Mouse (Mus musculus): ENCODE measurements around the gene Leng9. TPM values are rescaled to one million over a fixed set of nuclear protein-coding genes. Genes with fewer than 3 reads are reported as not detected.

The Leng9 gene
- polyA plus RNA-seq, 1 experiment from 2014 or later: 0.98 TPM

GRCm38 (mm10) chr7:4132581-4132980 is 17.6 kb downstream of the Leng9 start:
- no peak overlapping the region for H3K9ac ChIP-seq
- no peak overlapping the region for H3K4me2 ChIP-seq
- H3K27ac ChIP-seq (replicated peaks): no peak overlapping the region
- no peak overlapping the region for H3K4me3 ChIP-seq (replicated peaks)
- WGBS (ENCODE audit: insufficient replicate concordance): 78% methylated on average over 3 of the region's 3 CpGs
- H3K4me1 ChIP-seq (replicated peaks): peaks cover 26% of the 10 kb centered on the region
- ATAC-seq (ENCODE audit: insufficient read depth): no peak
- no peaks in the 10 kb centered on the region for H3K27me3 ChIP-seq
- H3K9me3 ChIP-seq (replicated peaks): no peaks in the 10 kb centered on the region
- no peaks in the 10 kb centered on the region for H3K36me3 ChIP-seq (replicated peaks)

- 81% methylated on average over 8 of the region's 8 CpGs for WGBS (ENCODE audit: insufficient replicate concordance)
- no peak for ATAC-seq (ENCODE audit: insufficient read depth)
These were observed 18.2 kb downstream of the Leng9 start for GRCm38 (mm10) chr7:4131964-4132363.

GRCm38 (mm10) chr7:4130686-4131452 is 19.3 kb downstream of the Leng9 start:
- H3K4me2 ChIP-seq: no peak overlapping the region
- H3K9ac ChIP-seq: no peak overlapping the region
- no peaks in the 10 kb centered on the region for H3K36me3 ChIP-seq (replicated peaks)
- H3K9me3 ChIP-seq (replicated peaks): no peaks in the 10 kb centered on the region
- no peak overlapping the region for H3K4me3 ChIP-seq (replicated peaks)
- ATAC-seq (ENCODE audit: insufficient read depth): peak; percentile 56; the same call in 1 of the 2 replicates
- 32% methylated on average over 13 of the region's 13 CpGs for WGBS (ENCODE audit: insufficient replicate concordance)
- H3K27ac ChIP-seq (replicated peaks): no peak overlapping the region
- H3K27me3 ChIP-seq: no peaks in the 10 kb centered on the region
- peaks cover 18% of the 10 kb centered on the region for H3K4me1 ChIP-seq (replicated peaks)

More at GRCm38 (mm10) chr7:4131964-4132363, 18.2 kb downstream of the Leng9 start:
- H3K4me3 ChIP-seq (replicated peaks): no peak overlapping the region
- no peak overlapping the region for H3K27ac ChIP-seq (replicated peaks)
- H3K4me1 ChIP-seq (replicated peaks): peaks cover 23% of the 10 kb centered on the region
- H3K4me2 ChIP-seq: no peak overlapping the region
- H3K27me3 ChIP-seq: no peaks in the 10 kb centered on the region
- no peaks in the 10 kb centered on the region for H3K9me3 ChIP-seq (replicated peaks)
- H3K9ac ChIP-seq: no peak overlapping the region
- no peaks in the 10 kb centered on the region for H3K36me3 ChIP-seq (replicated peaks)

- no peak overlapping the region for H3K4me2 ChIP-seq
- WGBS (ENCODE audit: insufficient replicate concordance): 49% methylated on average over 6 of the region's 6 CpGs
- no peaks in the 10 kb centered on the region for H3K36me3 ChIP-seq (replicated peaks)
- H3K4me1 ChIP-seq (replicated peaks): 0 out of 2 replicates have a peak, but pooled peaks cover 7% of the 10 kb centered on the region
- H3K27ac ChIP-seq (replicated peaks): no peak overlapping the region
- H3K27me3 ChIP-seq: no peaks in the 10 kb centered on the region
- no peak for ATAC-seq (ENCODE audit: insufficient read depth)
- H3K9me3 ChIP-seq (replicated peaks): no peaks in the 10 kb centered on the region
- H3K9ac ChIP-seq: no peak overlapping the region
- no peak overlapping the region for H3K4me3 ChIP-seq (replicated peaks)
These were observed 21.3 kb downstream of the Leng9 start for GRCm38 (mm10) chr7:4128860-4129259.

GRCm38 (mm10) chr7:4127894-4128293 is 22.3 kb downstream of the Leng9 start:
- no peak for ATAC-seq (ENCODE audit: insufficient read depth)
- no peak overlapping the region for H3K4me2 ChIP-seq
- no peak overlapping the region for H3K27ac ChIP-seq (replicated peaks)
- no peak overlapping the region for H3K9ac ChIP-seq
- no peak overlapping the region for H3K4me3 ChIP-seq (replicated peaks)
- 0 out of 2 replicates have a peak, but pooled peaks cover 7% of the 10 kb centered on the region for H3K4me1 ChIP-seq (replicated peaks)
- 0 out of 2 replicates have a peak, but pooled peaks cover 5% of the 10 kb centered on the region for H3K27me3 ChIP-seq
- no peaks in the 10 kb centered on the region for H3K36me3 ChIP-seq (replicated peaks)
- WGBS (ENCODE audit: insufficient replicate concordance): 65% methylated on average over 4 of the region's 4 CpGs
- no peaks in the 10 kb centered on the region for H3K9me3 ChIP-seq (replicated peaks)

GRCm38 (mm10) chr7:4126992-4127785 is 23.0 kb downstream of the Leng9 start:
- 0 out of 2 replicates have a peak, but pooled peaks cover 7% of the 10 kb centered on the region for H3K4me1 ChIP-seq (replicated peaks)
- H3K4me2 ChIP-seq: no peak overlapping the region
- no peak for ATAC-seq (ENCODE audit: insufficient read depth)
- no peaks in the 10 kb centered on the region for H3K9me3 ChIP-seq (replicated peaks)
- H3K36me3 ChIP-seq (replicated peaks): no peaks in the 10 kb centered on the region
- peaks cover 12% of the 10 kb centered on the region; the same call in 1 of the 2 replicates for H3K27me3 ChIP-seq
- H3K4me3 ChIP-seq (replicated peaks): no peak overlapping the region
- H3K9ac ChIP-seq: no peak overlapping the region
- H3K27ac ChIP-seq (replicated peaks): no peak overlapping the region
- 65% methylated on average over 11 of the region's 11 CpGs for WGBS (ENCODE audit: insufficient replicate concordance)

- no peak for ATAC-seq (ENCODE audit: insufficient read depth)
- no peaks in the 10 kb centered on the region for H3K36me3 ChIP-seq (replicated peaks)
- peaks cover 28% of the 10 kb centered on the region for H3K27me3 ChIP-seq
- H3K4me1 ChIP-seq (replicated peaks): no peaks in the 10 kb centered on the region
- H3K4me3 ChIP-seq (replicated peaks): no peak overlapping the region
- no peak overlapping the region for H3K4me2 ChIP-seq
- H3K9ac ChIP-seq: no peak overlapping the region
- WGBS (ENCODE audit: insufficient replicate concordance): 21% methylated on average over 9 of the region's 9 CpGs
- H3K9me3 ChIP-seq (replicated peaks): no peaks in the 10 kb centered on the region
- H3K27ac ChIP-seq (replicated peaks): no peak overlapping the region
These were observed 24.9 kb downstream of the Leng9 start for GRCm38 (mm10) chr7:4125306-4125705.

- H3K27me3 ChIP-seq: peaks cover 32% of the 10 kb centered on the region
- no peak for ATAC-seq (ENCODE audit: insufficient read depth)
- H3K4me1 ChIP-seq (replicated peaks): no peaks in the 10 kb centered on the region
- no peak overlapping the region for H3K4me3 ChIP-seq (replicated peaks)
- H3K4me2 ChIP-seq: no peak overlapping the region
- H3K9ac ChIP-seq: no peak overlapping the region
- no peaks in the 10 kb centered on the region for H3K9me3 ChIP-seq (replicated peaks)
- WGBS (ENCODE audit: insufficient replicate concordance): 26% methylated on average over 5 of the region's 5 CpGs
- no peak overlapping the region for H3K27ac ChIP-seq (replicated peaks)
- H3K36me3 ChIP-seq (replicated peaks): no peaks in the 10 kb centered on the region
These were observed 25.3 kb downstream of the Leng9 start for GRCm38 (mm10) chr7:4124856-4125255.

GRCm38 (mm10) chr7:4124315-4124759 is 25.8 kb downstream of the Leng9 start:
- H3K4me1 ChIP-seq (replicated peaks): peaks cover 5% of the 10 kb centered on the region; the same call in 1 of the 2 replicates
- 3% methylated on average over 10 of the region's 10 CpGs for WGBS (ENCODE audit: insufficient replicate concordance)
- ATAC-seq (ENCODE audit: insufficient read depth): 0 out of 2 replicates have a peak, but pooled peaks have one; percentile 31
- H3K36me3 ChIP-seq (replicated peaks): no peaks in the 10 kb centered on the region
- H3K27me3 ChIP-seq: peaks cover 37% of the 10 kb centered on the region
- no peak overlapping the region for H3K27ac ChIP-seq (replicated peaks)
- H3K9ac ChIP-seq: no peak overlapping the region
- H3K4me2 ChIP-seq: no peak overlapping the region
- H3K9me3 ChIP-seq (replicated peaks): no peaks in the 10 kb centered on the region
- no peak overlapping the region for H3K4me3 ChIP-seq (replicated peaks)

- Histone ChIP-seq H3K4me3 (replicated peaks) (no peak overlapping the region), H3K27me3 (peaks cover 43% of the 10 kb centered on the region), H3K4me1 (replicated peaks) (peaks cover 7% of the 10 kb centered on the region; the same call in 1 of the 2 replicates), H3K9ac (no peak overlapping the region), H3K36me3 (replicated peaks) (no peaks in the 10 kb centered on the region), H3K4me2 (no peak overlapping the region), H3K9me3 (replicated peaks) (no peaks in the 10 kb centered on the region), H3K27ac (replicated peaks) (no peak overlapping the region)
- ATAC-seq (ENCODE audit: insufficient read depth): no peak
- WGBS (ENCODE audit: insufficient replicate concordance): 43% methylated on average over 1 of the region's 1 CpGs
These were observed 26.4 kb downstream of the Leng9 start for GRCm38 (mm10) chr7:4123732-4124131.

- 72% methylated on average over 10 of the region's 10 CpGs for WGBS (ENCODE audit: insufficient replicate concordance)
- Histone ChIP-seq H3K36me3 (replicated peaks) (no peaks in the 10 kb centered on the region), H3K27ac (replicated peaks) (no peak overlapping the region), H3K4me3 (replicated peaks) (no peak overlapping the region), H3K9ac (no peak overlapping the region), H3K4me2 (no peak overlapping the region), H3K9me3 (replicated peaks) (no peaks in the 10 kb centered on the region), H3K27me3 (peaks cover 51% of the 10 kb centered on the region), H3K4me1 (replicated peaks) (peaks cover 7% of the 10 kb centered on the region; the same call in 1 of the 2 replicates)
- no peak for ATAC-seq (ENCODE audit: insufficient read depth)
These were observed 27.4 kb downstream of the Leng9 start for GRCm38 (mm10) chr7:4122783-4123182.

Data from liver, embryonic 15.5 days (tissue).